Mouse (Mus musculus) common myeloid progenitor, adult 5-6 weeks (primary cell): Measurements from ENCODE around the gene Vegfd. TPM values are rescaled to one million over a fixed set of nuclear protein-coding genes. Genes with fewer than 3 reads are reported as not detected.

Experiments
- total RNA-seq: library from RNA; stranded (forward); fragments of 200-1000, 187-1606 nt; gene quantifications from 2 replicates; pipeline ENCODE4 v1.2.3, GENCODE M21; 2017

Vegfd gene
- total RNA-seq, 1 experiment from 2014 or later = not detected

Other genes starting within 250 kb of the Vegfd start
- not detected in 2 replicates for gene Ace2, start 234.0 kb upstream of the Vegfd start, total RNA-seq
- 1.4 and 1.9 TPM in 2 replicates for gene Bmx, start 115.2 kb upstream of the Vegfd start, total RNA-seq
- 1.2 TPM in 1 of 2 replicates, not detected in the other for gene Pir, start 104.0 kb upstream of the Vegfd start, total RNA-seq
- gene Piga, start 46.4 kb downstream of the Vegfd start, total RNA-seq = 19.1 and 26.1 TPM in 2 replicates
- gene Asb11, start 63.6 kb downstream of the Vegfd start, total RNA-seq = not detected in 2 replicates
- gene Asb9, start 132.9 kb downstream of the Vegfd start, total RNA-seq = not detected in 2 replicates